Mouse (Mus musculus) neural tube, embryonic 13.5 days (tissue): ENCODE results near the gene Cct2. TPM values are rescaled to one million over a fixed set of nuclear protein-coding genes. Genes with fewer than 3 reads are reported as not detected.
"Not testable (repeated sequence)": the region's sequence is repeated elsewhere in the genome, so short reads cannot be mapped to it uniquely, and the experiment has no call there.

Source experiments
- ATAC-seq: fragments of 200-750 bp; cut with Nextera tagmentation; 2 replicates; pipeline ENCODE4 v1.8.0; 2017; ENCODE audit warnings: low read depth, mild to moderate bottlenecking, moderate TSS enrichment, moderate library complexity
- H3K27ac ChIP-seq: fragments of 300-500 bp; sonication (generic); replicated peaks from 2 replicates; pipeline ENCODE4 v1.5.1; 2015; ENCODE audit warnings: moderate library complexity, mild to moderate bottlenecking, inconsistent platforms
- H3K27me3 ChIP-seq: fragments of 300-500 bp; sonication (generic); 2 replicates; pipeline ENCODE4 v1.6.1; 2015; ENCODE audit warnings: mild to moderate bottlenecking, inconsistent platforms
- H3K36me3 ChIP-seq: fragments of 300-500 bp; sonication (generic); 2 replicates; pipeline ENCODE4 v1.6.1; 2015; ENCODE audit warnings: mild to moderate bottlenecking, inconsistent platforms
- H3K4me1 ChIP-seq: fragments of 300-500 bp; sonication (generic); replicated peaks from 2 replicates; pipeline ENCODE4 v1.6.1; 2015; ENCODE audit warnings: inconsistent platforms
- H3K4me2 ChIP-seq: fragments of 300-500 bp; sonication (generic); 2 replicates; pipeline ENCODE4 v1.6.1; 2015; ENCODE audit warnings: inconsistent platforms, mild to moderate bottlenecking, moderate library complexity
- H3K4me3 ChIP-seq: fragments of 300-500 bp; sonication (generic); 2 replicates; pipeline ENCODE4 v1.5.1; 2015; ENCODE audit warnings: mild to moderate bottlenecking, inconsistent platforms
- H3K9ac ChIP-seq: fragments of 300-500 bp; sonication (generic); 2 replicates; pipeline ENCODE4 v1.6.1; 2015; ENCODE audit warnings: moderate library complexity, mild to moderate bottlenecking, inconsistent platforms
- H3K9me3 ChIP-seq: fragments of 300-500 bp; sonication (generic); 2 replicates; pipeline ENCODE4 v1.6.1; 2016; ENCODE audit warnings: inconsistent platforms
- WGBS: fragments of 180-500 bp; shearing (Covaris S2); methylation state at CpG from one replicate; pipeline ENCODE4 v1.1.7; 2015; 5-methylcytosine and 5-hydroxymethylcytosine counted together
- polyA plus RNA-seq: library from polyadenylated mRNA; unstranded; fragments of >200 nt; fragmentation: Nextera tagmentation; extraction: Ambion mirVana; gene quantifications from 2 replicates; pipeline ENCODE4 v1.2.1, GENCODE M21; 2015

Cct2 gene
- polyA plus RNA-seq, 1 experiment from 2014 or later = 279 TPM

- no peak overlapping the region for H3K4me3 ChIP-seq
- no peak overlapping the region for H3K27ac ChIP-seq
- no peaks in the 10 kb centered on the region for H3K9me3 ChIP-seq
- H3K27me3 ChIP-seq = no peaks in the 10 kb centered on the region
- no peak overlapping the region for H3K9ac ChIP-seq
- WGBS = 77% methylated on average over 4 of the region's 4 CpGs
- H3K4me1 ChIP-seq = peaks cover 14% of the 10 kb centered on the region
- no peak for ATAC-seq
- H3K36me3 ChIP-seq = peaks cover 54% of the 10 kb centered on the region
- H3K4me2 ChIP-seq = no peak overlapping the region
Observed at GRCm38 (mm10) chr10:117049253-117049652, 14.4 kb downstream of the Cct2 start.

GRCm38 (mm10) chr10:117045175-117046056 is 18.2 kb downstream of the Cct2 start, which contains the start of gene Lrrc10:
Gene Lrrc10 (plus strand): TSS chr10:117045341.
- Histone ChIP-seq H3K4me1 (peaks cover 14% of the 10 kb centered on the region), H3K4me2 (peak within 1 kb of the TSS; percentile 45), H3K9ac (peak within 1 kb of the TSS; percentile 54; the same call in 1 of the 2 replicates), H3K36me3 (peaks cover 17% of the 10 kb centered on the region), H3K9me3 (no peaks in the 10 kb centered on the region), H3K4me3 (peak within 1 kb of the TSS; percentile 11), H3K27ac (no peak within 1 kb of the TSS), H3K27me3 (no peaks in the 10 kb centered on the region)
- peak; percentile 40; the same call in 1 of the 2 replicates for ATAC-seq
- 36% methylated on average over 40 of the region's 40 CpGs for WGBS

- WGBS = 62% methylated on average over 14 of the region's 16 CpGs
Observed at GRCm38 (mm10) chr10:117043497-117044166, 20.0 kb downstream of the Cct2 start.

DNA sequence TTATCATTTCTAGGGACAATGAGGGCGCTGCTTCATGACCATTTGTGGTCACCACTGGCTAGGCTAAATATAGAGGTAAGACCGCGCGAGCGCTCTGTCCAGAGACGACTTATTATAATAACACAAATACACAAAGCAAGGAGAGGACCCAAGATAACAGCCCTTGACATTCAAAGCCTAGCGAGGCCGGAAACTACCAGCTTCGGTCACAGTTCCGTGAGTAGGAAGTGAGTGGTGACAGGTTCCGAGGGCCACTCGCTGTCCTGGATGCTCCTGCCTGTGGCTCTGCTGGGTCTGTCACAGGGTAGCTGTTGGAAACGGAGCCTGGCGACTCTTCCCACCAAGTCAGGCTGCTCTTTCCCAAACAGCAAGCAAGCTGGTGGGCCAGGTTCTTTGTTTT is 21.3 kb downstream of the Cct2 start:
- 91% methylated on average over 14 of the region's 14 CpGs for WGBS
- Histone ChIP-seq H3K4me1 (peaks cover 14% of the 10 kb centered on the region), H3K27me3 (no peaks in the 10 kb centered on the region), H3K4me2 (no peak overlapping the region), H3K9me3 (no peaks in the 10 kb centered on the region), H3K27ac (no peak overlapping the region), H3K9ac (no peak overlapping the region), H3K4me3 (no peak overlapping the region), H3K36me3 (no peaks in the 10 kb centered on the region)
- no peak for ATAC-seq

More at GRCm38 (mm10) chr10:117043497-117044166, 20.0 kb downstream of the Cct2 start:
- H3K4me1 ChIP-seq = peaks cover 14% of the 10 kb centered on the region
- H3K36me3 ChIP-seq, H3K9ac ChIP-seq, H3K27ac ChIP-seq, H3K4me3 ChIP-seq, H3K27me3 ChIP-seq, H3K4me2 ChIP-seq, H3K9me3 ChIP-seq, ATAC-seq: not testable (repeated sequence)

- H3K27ac ChIP-seq = no peak overlapping the region
- no peaks in the 10 kb centered on the region for H3K27me3 ChIP-seq
- WGBS = 79% methylated on average over 6 of the region's 6 CpGs
- no peak overlapping the region for H3K4me2 ChIP-seq
- ATAC-seq = no peak
- no peaks in the 10 kb centered on the region for H3K36me3 ChIP-seq
- H3K4me1 ChIP-seq = peaks cover 4% of the 10 kb centered on the region
- no peak overlapping the region for H3K4me3 ChIP-seq
- H3K9ac ChIP-seq = no peak overlapping the region
- H3K9me3 ChIP-seq = no peaks in the 10 kb centered on the region
Observed at GRCm38 (mm10) chr10:117040355-117040754, 23.3 kb downstream of the Cct2 start.

- 32% methylated on average over 8 of the region's 8 CpGs for WGBS
- Histone ChIP-seq H3K9ac (no peak overlapping the region), H3K36me3 (no peaks in the 10 kb centered on the region), H3K27me3 (no peaks in the 10 kb centered on the region), H3K4me1 (peaks cover 5% of the 10 kb centered on the region), H3K27ac (no peak overlapping the region), H3K4me2 (no peak overlapping the region), H3K4me3 (no peak overlapping the region), H3K9me3 (no peaks in the 10 kb centered on the region)
- no peak for ATAC-seq
Observed at GRCm38 (mm10) chr10:117033785-117034184, 29.8 kb downstream of the Cct2 start.

GRCm38 (mm10) chr10:117031160-117031559 is 32.5 kb downstream of the Cct2 start:
- H3K36me3 ChIP-seq = no peaks in the 10 kb centered on the region
- H3K27me3 ChIP-seq = no peaks in the 10 kb centered on the region
- ATAC-seq = no peak
- H3K9me3 ChIP-seq = no peaks in the 10 kb centered on the region
- WGBS = 95% methylated on average over 3 of the region's 3 CpGs
- no peak overlapping the region for H3K9ac ChIP-seq
- peaks cover 5% of the 10 kb centered on the region for H3K4me1 ChIP-seq
- no peak overlapping the region for H3K4me3 ChIP-seq
- no peak overlapping the region for H3K4me2 ChIP-seq
- H3K27ac ChIP-seq = no peak overlapping the region

- H3K4me3 ChIP-seq = no peak overlapping the region
- H3K4me2 ChIP-seq = no peak overlapping the region
- no peaks in the 10 kb centered on the region for H3K36me3 ChIP-seq
- WGBS = 76% methylated on average over 8 of the region's 8 CpGs
- H3K9me3 ChIP-seq = no peaks in the 10 kb centered on the region
- peaks cover 6% of the 10 kb centered on the region for H3K4me1 ChIP-seq
- no peak overlapping the region for H3K27ac ChIP-seq
- no peak overlapping the region for H3K9ac ChIP-seq
- no peak for ATAC-seq
- peaks cover 6% of the 10 kb centered on the region for H3K27me3 ChIP-seq
Observed at GRCm38 (mm10) chr10:117026176-117026575, 37.4 kb downstream of the Cct2 start.

- not testable (repeated sequence) for H3K4me2 ChIP-seq, H3K27ac ChIP-seq, ATAC-seq
Observed at GRCm38 (mm10) chr10:117025776-117026175, 37.8 kb downstream of the Cct2 start.

DNA sequence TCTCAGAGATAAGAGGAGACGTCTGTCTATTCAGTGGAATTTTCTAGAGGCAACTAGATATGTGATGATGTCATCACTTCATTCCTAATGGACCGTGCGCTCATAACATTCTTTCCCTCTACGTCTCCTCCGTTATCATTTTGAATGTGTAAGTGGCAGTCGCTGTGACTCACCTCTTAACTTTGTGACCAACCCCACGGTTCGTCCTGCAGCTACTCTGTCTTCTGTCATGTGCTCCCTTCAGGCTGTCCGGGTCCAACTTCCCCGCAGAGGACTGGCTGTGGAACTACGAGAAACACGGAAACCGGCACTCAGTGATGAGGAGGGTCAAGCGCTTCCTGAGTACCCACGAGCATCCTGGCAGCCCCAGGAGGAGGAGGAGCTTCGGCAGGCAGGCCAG is 39.9 kb downstream of the Cct2 start:
- Histone ChIP-seq H3K27me3 (peaks cover 6% of the 10 kb centered on the region), H3K4me3 (no peak overlapping the region), H3K27ac (no peak overlapping the region), H3K36me3 (no peaks in the 10 kb centered on the region), H3K4me1 (peaks cover 12% of the 10 kb centered on the region), H3K9ac (no peak overlapping the region), H3K9me3 (no peaks in the 10 kb centered on the region), H3K4me2 (0 out of 2 replicates have a peak overlapping the region, but pooled peaks have one; percentile 21)
- no peak for ATAC-seq
- 63% methylated on average over 16 of the region's 16 CpGs for WGBS

More at GRCm38 (mm10) chr10:117025776-117026175, 37.8 kb downstream of the Cct2 start:
- H3K36me3 ChIP-seq, H3K4me3 ChIP-seq, H3K9me3 ChIP-seq, H3K27me3 ChIP-seq, H3K9ac ChIP-seq: not testable (repeated sequence)
- peaks cover 10% of the 10 kb centered on the region for H3K4me1 ChIP-seq

GRCm38 (mm10) chr10:117021020-117021754 is 42.4 kb downstream of the Cct2 start:
- peaks cover 20% of the 10 kb centered on the region for H3K4me1 ChIP-seq
- no peaks in the 10 kb centered on the region for H3K9me3 ChIP-seq
- H3K27ac ChIP-seq = no peak overlapping the region
- no peaks in the 10 kb centered on the region for H3K36me3 ChIP-seq
- H3K4me3 ChIP-seq = no peak overlapping the region
- peaks cover 6% of the 10 kb centered on the region for H3K27me3 ChIP-seq
- H3K9ac ChIP-seq = no peak overlapping the region
- no peak overlapping the region for H3K4me2 ChIP-seq
- WGBS = 17% methylated on average over 21 of the region's 21 CpGs
- peak; percentile 40; the same call in 1 of the 2 replicates for ATAC-seq
